Comparison of ENCODE assay signal across 14 mouse cellular contexts in genomic region chr8:87823172-87823571, GRCm38 (mm10).
DNase-seq lines count a peak whose midpoint lies in the region; ATAC-seq and TF ChIP-seq lines count a peak whose summit lies in the region.
"Had no signal": no experiment of that assay in that cellular context is flagged by ENCODE, and none has a peak within 500 bp of the region (broad histone marks: within the 10 kb centered on the region; RNA-seq: fewer than 3 reads in every experiment).

No protein-coding gene starts in this region.

- H3K4me1 ChIP-seq in heart, embryonic 11.5 days (ENCODE audit: control insufficient read depth, insufficient read depth, low read length) = peaks cover 15% of the 10 kb centered on the region
- H3K4me1 ChIP-seq in lung, embryonic 14.5 days (ENCODE audit: insufficient read depth) = peaks cover 16% of the 10 kb centered on the region; the same call in 1 of the 2 replicates
- H3K4me1 ChIP-seq in forebrain, embryonic 16.5 days (replicated peaks; ENCODE audit: control insufficient read depth, insufficient read depth, low read length) = peaks cover 19% of the 10 kb centered on the region
- peaks cover 26% of the 10 kb centered on the region for H3K4me1 ChIP-seq in midbrain, embryonic 15.5 days
- H3K4me1 ChIP-seq: liver, embryonic 12.5 days had no signal

- no peaks in the 10 kb centered on the region for H3K36me3 ChIP-seq in heart, embryonic 11.5 days (ENCODE audit: control insufficient read depth, insufficient read depth, low read length)
- H3K36me3 ChIP-seq in lung, embryonic 14.5 days (ENCODE audit: insufficient read depth) = no peaks in the 10 kb centered on the region
- H3K36me3 ChIP-seq in forebrain, embryonic 16.5 days (ENCODE audit: control insufficient read depth, insufficient read depth) = no peaks in the 10 kb centered on the region
- H3K36me3 ChIP-seq in midbrain, embryonic 15.5 days (replicated peaks) = no peaks in the 10 kb centered on the region
- H3K36me3 ChIP-seq: liver, embryonic 12.5 days had no signal

- 27% methylated on average over 7 of the region's 7 CpGs for WGBS in heart, embryonic 11.5 days (ENCODE audit: insufficient replicate concordance)
- 10% methylated on average over 7 of the region's 7 CpGs for WGBS in lung, embryonic 14.5 days
- WGBS in forebrain, embryonic 16.5 days = 12% methylated on average over 7 of the region's 7 CpGs
- WGBS in midbrain, embryonic 15.5 days = 6% methylated on average over 7 of the region's 7 CpGs

- ATAC-seq in heart, embryonic 11.5 days (replicated peaks; ENCODE audit: insufficient number of reproducible peaks, low FRiP score, low TSS enrichment) = no peak
- no peak for ATAC-seq in lung, embryonic 14.5 days (ENCODE audit: insufficient read depth)
- no peak for ATAC-seq in forebrain, embryonic 16.5 days
- ATAC-seq in midbrain, embryonic 15.5 days (replicated peaks) = 0 out of 2 replicates have a peak, but pooled peaks have one; percentile 8
- ATAC-seq: liver, embryonic 12.5 days had no signal

- intact Hi-C loops in heart, postnatal 25 days (cut with DNase I) = no loop called here

- peak overlapping the region; percentile 19; the same call in 1 of the 2 replicates for H3K4me2 ChIP-seq in heart, embryonic 11.5 days
- H3K4me2 ChIP-seq in lung, embryonic 14.5 days = peak overlapping the region; percentile 26; the same call in 1 of the 2 replicates
- H3K4me2 ChIP-seq in forebrain, embryonic 16.5 days (ENCODE audit: low read length) = no peak overlapping the region
- 0 out of 2 replicates have a peak overlapping the region, but pooled peaks have one; percentile 5 for H3K4me2 ChIP-seq in midbrain, embryonic 15.5 days
- H3K4me2 ChIP-seq: liver, embryonic 12.5 days had no signal

- no peak for DNase-seq in heart, postnatal 25 days (ENCODE audit: low spot score)
- no peak for DNase-seq in lung, embryonic 14.5 days
- DNase-seq in lung, postnatal 10 days = no peak
- DNase-seq in gastrocnemius, postnatal 10 days = no peak
- no peak for DNase-seq in cerebellum, adult 9-10 months
- DNase-seq: adrenal gland, postnatal 14 days; B cell, adult 2 months; cerebellum, adult 2 months; heart, postnatal 10 days had no signal

- H3K4me3 ChIP-seq in heart, embryonic 11.5 days (ENCODE audit: low read depth, low read length) = no peak overlapping the region
- H3K4me3 ChIP-seq in lung, embryonic 14.5 days (ENCODE audit: low read depth, low read length) = no peak overlapping the region
- no peak overlapping the region for H3K4me3 ChIP-seq in forebrain, embryonic 16.5 days (replicated peaks; ENCODE audit: low read length)
- no peak overlapping the region for H3K4me3 ChIP-seq in midbrain, embryonic 15.5 days
- H3K4me3 ChIP-seq: layer of hippocampus, adult 2 months; liver, embryonic 12.5 days had no signal

- no peak overlapping the region for H3K27ac ChIP-seq in heart, embryonic 11.5 days (ENCODE audit: low read depth, low read length)
- peak overlapping the region; percentile 18; the same call in 1 of the 2 replicates for H3K27ac ChIP-seq in lung, embryonic 14.5 days (ENCODE audit: low read depth)
- H3K27ac ChIP-seq in forebrain, embryonic 16.5 days (ENCODE audit: low read length) = no peak overlapping the region
- H3K27ac ChIP-seq in midbrain, embryonic 15.5 days = peak overlapping the region; percentile 64
- H3K27ac ChIP-seq: layer of hippocampus, adult 2 months; liver, embryonic 12.5 days had no signal

- TF ChIP-seq CTCF in lung, embryonic 14.5 days (IDR thresholded peaks at IDR 0.05; ENCODE audit: low read depth) = no peak

- no peaks in the 10 kb centered on the region for H3K27me3 ChIP-seq in heart, embryonic 11.5 days (ENCODE audit: control insufficient read depth, insufficient read depth, low read length)
- H3K27me3 ChIP-seq in lung, embryonic 14.5 days (ENCODE audit: insufficient read depth, low read length) = no peaks in the 10 kb centered on the region
- H3K27me3 ChIP-seq in forebrain, embryonic 16.5 days (replicated peaks; ENCODE audit: control insufficient read depth, insufficient read depth, low read length) = no peaks in the 10 kb centered on the region
- H3K27me3 ChIP-seq in midbrain, embryonic 15.5 days (replicated peaks) = no peaks in the 10 kb centered on the region
- H3K27me3 ChIP-seq: liver, embryonic 12.5 days had no signal

- no peaks in the 10 kb centered on the region for H3K9me3 ChIP-seq in heart, embryonic 11.5 days (replicated peaks; ENCODE audit: control insufficient read depth, low read length)
- no peaks in the 10 kb centered on the region for H3K9me3 ChIP-seq in lung, embryonic 14.5 days (ENCODE audit: low read depth, low read length)
- H3K9me3 ChIP-seq in forebrain, embryonic 16.5 days (ENCODE audit: control insufficient read depth, low read length) = no peaks in the 10 kb centered on the region
- H3K9me3 ChIP-seq in midbrain, embryonic 15.5 days = no peaks in the 10 kb centered on the region
- H3K9me3 ChIP-seq: liver, embryonic 12.5 days had no signal

- H3K9ac ChIP-seq in heart, embryonic 11.5 days (ENCODE audit: low read depth, low read length) = no peak overlapping the region
- H3K9ac ChIP-seq in lung, embryonic 14.5 days = 0 out of 2 replicates have a peak overlapping the region, but pooled peaks have one; percentile 20
- 0 out of 2 replicates have a peak overlapping the region, but pooled peaks have one; percentile 30 for H3K9ac ChIP-seq in forebrain, embryonic 16.5 days (replicated peaks; ENCODE audit: low read depth, low read length)
- no peak overlapping the region for H3K9ac ChIP-seq in midbrain, embryonic 15.5 days
- H3K9ac ChIP-seq: liver, embryonic 12.5 days had no signal

Comparison
In these comparisons a context has a peak if more than half of its experiments do, and no peak if none do; other contexts are left out.
1. H3K27ac ChIP-seq: peak in lung, embryonic 14.5 days (single experiment) and midbrain, embryonic 15.5 days (single experiment); none in heart, embryonic 11.5 days (single experiment) and forebrain, embryonic 16.5 days (single experiment).
2. H3K9ac ChIP-seq: peak in lung, embryonic 14.5 days (single experiment) and forebrain, embryonic 16.5 days (single experiment); none in heart, embryonic 11.5 days (single experiment) and midbrain, embryonic 15.5 days (single experiment).